Mouse (Mus musculus) neural tube, embryonic 15.5 days (tissue): Measurements from ENCODE around the gene Auts2. TPM values are rescaled to one million over a fixed set of nuclear protein-coding genes. Genes with fewer than 3 reads are reported as not detected.
A peak's percentile ranks its signal among the peaks of the same experiment; 100 is the strongest.

Experiments
- ATAC-seq: fragments of 200-750 bp; cut with Nextera tagmentation; 2 replicates; pipeline ENCODE4 v1.8.0; 2017; ENCODE audit warnings: mild to moderate bottlenecking, moderate TSS enrichment, moderate library complexity; ENCODE audit not compliant: low FRiP score
- H3K27ac ChIP-seq: fragments of 300-500 bp; sonication (generic); replicated peaks from 2 replicates; pipeline ENCODE4 v1.5.1; 2015; ENCODE audit warnings: mild to moderate bottlenecking, inconsistent platforms
- H3K27me3 ChIP-seq: fragments of 300-500 bp; sonication (generic); replicated peaks from 2 replicates; pipeline ENCODE4 v1.6.1; 2015; ENCODE audit warnings: inconsistent platforms
- H3K36me3 ChIP-seq: fragments of 300-500 bp; sonication (generic); 2 replicates; pipeline ENCODE4 v1.6.1; 2015; ENCODE audit warnings: inconsistent platforms
- H3K4me1 ChIP-seq: fragments of 300-500 bp; sonication (generic); 2 replicates; pipeline ENCODE4 v1.6.1; 2015; ENCODE audit warnings: inconsistent platforms
- H3K4me2 ChIP-seq: fragments of 300-500 bp; sonication (generic); 2 replicates; pipeline ENCODE4 v1.6.1; 2015; ENCODE audit warnings: inconsistent platforms, mild to moderate bottlenecking, moderate library complexity
- H3K4me3 ChIP-seq: fragments of 300-500 bp; sonication (generic); replicated peaks from 2 replicates; pipeline ENCODE4 v1.5.1; 2015; ENCODE audit warnings: mild to moderate bottlenecking, inconsistent platforms
- H3K9ac ChIP-seq: fragments of 300-500 bp; sonication (generic); replicated peaks from 2 replicates; pipeline ENCODE4 v1.6.1; 2015; ENCODE audit warnings: mild to moderate bottlenecking, inconsistent platforms
- H3K9me3 ChIP-seq: fragments of 300-500 bp; sonication (generic); replicated peaks from 2 replicates; pipeline ENCODE4 v1.6.1; 2016; ENCODE audit warnings: inconsistent platforms
- WGBS: fragments of 180-500 bp; shearing (Covaris S2); methylation state at CpG from one replicate; pipeline ENCODE4 v1.1.7; 2015; ENCODE audit warnings: mixed read lengths; 5-methylcytosine and 5-hydroxymethylcytosine counted together
- polyA plus RNA-seq: library from polyadenylated mRNA; unstranded; fragments of >200 nt; fragmentation: Nextera tagmentation; extraction: Ambion mirVana; gene quantifications from 2 replicates; pipeline ENCODE4 v1.2.1, GENCODE M21; 2015

The Auts2 gene
- polyA plus RNA-seq, 1 experiment from 2014 or later: 52.5 TPM

DNA sequence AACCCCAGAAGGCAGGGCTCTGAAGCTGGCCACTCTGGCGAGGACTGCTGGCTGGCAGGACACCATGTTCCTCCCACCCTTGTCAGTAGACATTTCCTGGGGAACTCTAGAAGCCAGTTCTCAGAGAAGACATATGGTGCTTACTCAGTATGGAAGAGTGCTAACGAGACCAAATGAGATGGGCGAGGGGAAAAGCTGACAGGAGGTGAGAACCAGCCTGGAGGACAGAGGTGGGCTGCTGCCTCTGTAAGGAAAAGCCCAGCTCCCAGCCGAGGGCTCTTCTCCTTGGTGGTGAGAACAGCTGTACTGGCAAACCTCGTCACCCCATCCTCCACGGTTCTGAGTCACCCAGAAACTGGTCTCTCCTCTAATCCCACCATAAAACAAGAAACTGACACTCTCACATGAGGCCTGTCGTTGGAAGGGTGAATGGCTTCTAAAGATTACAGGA is 729.8 kb downstream of the Auts2 start:
- Histone ChIP-seq H3K36me3 (no peaks in the 10 kb centered on the region), H3K4me1 (peaks cover 16% of the 10 kb centered on the region), H3K9me3 (no peaks in the 10 kb centered on the region), H3K27ac (no peak overlapping the region), H3K27me3 (0 out of 2 replicates have a peak, but pooled peaks cover 4% of the 10 kb centered on the region), H3K4me3 (no peak overlapping the region), H3K9ac (no peak overlapping the region), H3K4me2 (no peak overlapping the region)
- WGBS: 66% methylated on average over 7 of the region's 7 CpGs
- ATAC-seq: no peak

- no peak overlapping the region for H3K4me2 ChIP-seq
- H3K4me1 ChIP-seq: peaks cover 16% of the 10 kb centered on the region
- no peaks in the 10 kb centered on the region for H3K36me3 ChIP-seq
- H3K9ac ChIP-seq: no peak overlapping the region
- no peak overlapping the region for H3K27ac ChIP-seq
- H3K9me3 ChIP-seq: no peaks in the 10 kb centered on the region
- H3K4me3 ChIP-seq: no peak overlapping the region
- no peak for ATAC-seq
- 0 out of 2 replicates have a peak, but pooled peaks cover 4% of the 10 kb centered on the region for H3K27me3 ChIP-seq
- WGBS: 80% methylated on average over 10 of the region's 10 CpGs
Observed at GRCm38 (mm10) chr5:131812483-131813063, 730.6 kb downstream of the Auts2 start.

- ATAC-seq: no peak
- 91% methylated on average over 2 of the region's 2 CpGs for WGBS
Observed at GRCm38 (mm10) chr5:131806350-131806749, 736.8 kb downstream of the Auts2 start.

GRCm38 (mm10) chr5:131805277-131805676 is 737.9 kb downstream of the Auts2 start:
- Histone ChIP-seq H3K27ac (0 out of 2 replicates have a peak overlapping the region, but pooled peaks have one; percentile 1), H3K4me1 (peaks cover 29% of the 10 kb centered on the region), H3K9me3 (no peaks in the 10 kb centered on the region), H3K4me2 (no peak overlapping the region), H3K4me3 (no peak overlapping the region), H3K36me3 (no peaks in the 10 kb centered on the region), H3K27me3 (no peaks in the 10 kb centered on the region), H3K9ac (no peak overlapping the region)
- no peak for ATAC-seq
- WGBS: 71% methylated on average over 4 of the region's 4 CpGs

More at GRCm38 (mm10) chr5:131806350-131806749, 736.8 kb downstream of the Auts2 start:
- Histone ChIP-seq H3K4me3 (no peak overlapping the region), H3K4me1 (peaks cover 23% of the 10 kb centered on the region), H3K27ac (no peak overlapping the region), H3K9me3 (no peaks in the 10 kb centered on the region), H3K4me2 (no peak overlapping the region), H3K9ac (no peak overlapping the region), H3K36me3 (no peaks in the 10 kb centered on the region), H3K27me3 (no peaks in the 10 kb centered on the region)

DNA sequence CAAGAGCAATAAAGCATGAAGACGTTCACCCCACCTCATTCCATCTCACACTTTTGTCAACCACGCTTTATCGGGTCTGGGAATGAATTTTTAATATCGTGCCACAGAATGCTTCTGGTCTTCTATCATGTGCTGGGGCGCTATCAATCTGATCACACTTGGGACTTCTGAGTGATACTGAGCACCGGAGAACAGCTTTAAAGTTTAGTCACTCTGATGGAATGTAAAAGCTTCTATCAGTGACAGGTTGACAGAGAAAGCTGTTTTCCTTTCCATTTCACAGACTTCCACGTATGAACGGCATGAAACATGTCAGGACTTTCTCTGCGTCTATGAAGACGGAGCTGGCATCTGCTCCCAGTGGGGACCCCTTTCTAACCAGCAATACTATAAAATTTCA is 739.5 kb downstream of the Auts2 start:
- no peak for ATAC-seq
- Histone ChIP-seq H3K27me3 (no peaks in the 10 kb centered on the region), H3K36me3 (no peaks in the 10 kb centered on the region), H3K9me3 (no peaks in the 10 kb centered on the region), H3K4me3 (no peak overlapping the region), H3K27ac (peak overlapping the region; percentile 60; the same call in 1 of the 2 replicates), H3K4me1 (peaks cover 31% of the 10 kb centered on the region), H3K9ac (no peak overlapping the region), H3K4me2 (no peak overlapping the region)
- WGBS: 52% methylated on average over 10 of the region's 10 CpGs

- H3K9ac ChIP-seq: no peak overlapping the region
- no peak overlapping the region for H3K4me2 ChIP-seq
- H3K27me3 ChIP-seq: no peaks in the 10 kb centered on the region
- H3K4me3 ChIP-seq: no peak overlapping the region
- no peaks in the 10 kb centered on the region for H3K9me3 ChIP-seq
- peak overlapping the region; percentile 60 for H3K27ac ChIP-seq
- H3K36me3 ChIP-seq: no peaks in the 10 kb centered on the region
- 22% methylated on average over 6 of the region's 6 CpGs for WGBS
- ATAC-seq: no peak
- H3K4me1 ChIP-seq: peaks cover 35% of the 10 kb centered on the region
Observed at GRCm38 (mm10) chr5:131802340-131803036, 740.7 kb downstream of the Auts2 start.

- Histone ChIP-seq H3K4me1 (peaks cover 35% of the 10 kb centered on the region), H3K4me2 (no peak overlapping the region), H3K9me3 (no peaks in the 10 kb centered on the region), H3K27ac (peak overlapping the region; percentile 60; the same call in 1 of the 2 replicates), H3K27me3 (no peaks in the 10 kb centered on the region), H3K4me3 (no peak overlapping the region), H3K9ac (no peak overlapping the region), H3K36me3 (no peaks in the 10 kb centered on the region)
- no peak for ATAC-seq
- 33% methylated on average over 6 of the region's 6 CpGs for WGBS
Observed at GRCm38 (mm10) chr5:131801924-131802323, 741.2 kb downstream of the Auts2 start.

DNA sequence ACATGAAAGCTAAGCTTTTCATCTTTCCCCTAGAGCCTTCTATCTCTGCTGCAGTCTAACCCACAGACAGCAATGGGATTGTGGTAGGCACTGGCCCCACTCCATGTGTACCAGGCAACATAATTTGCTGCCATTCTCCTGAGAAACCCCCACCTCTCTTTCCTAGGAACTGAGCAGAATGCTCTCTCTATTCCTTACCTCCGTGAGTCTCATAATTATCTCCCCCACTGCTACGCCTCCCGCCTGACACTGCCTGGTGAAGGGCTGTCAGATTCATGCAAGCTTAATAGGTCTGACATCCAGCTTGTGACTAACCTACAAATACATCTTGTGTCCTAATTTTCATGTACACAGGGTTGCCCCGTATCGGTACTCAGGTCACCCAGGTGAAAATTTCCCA is 744.8 kb downstream of the Auts2 start:
- no peak overlapping the region for H3K4me3 ChIP-seq
- H3K9me3 ChIP-seq: no peaks in the 10 kb centered on the region
- no peaks in the 10 kb centered on the region for H3K27me3 ChIP-seq
- H3K36me3 ChIP-seq: no peaks in the 10 kb centered on the region
- no peak for ATAC-seq
- no peak overlapping the region for H3K27ac ChIP-seq
- peaks cover 49% of the 10 kb centered on the region for H3K4me1 ChIP-seq
- 50% methylated on average over 5 of the region's 5 CpGs for WGBS
- no peak overlapping the region for H3K9ac ChIP-seq
- no peak overlapping the region for H3K4me2 ChIP-seq

DNA sequence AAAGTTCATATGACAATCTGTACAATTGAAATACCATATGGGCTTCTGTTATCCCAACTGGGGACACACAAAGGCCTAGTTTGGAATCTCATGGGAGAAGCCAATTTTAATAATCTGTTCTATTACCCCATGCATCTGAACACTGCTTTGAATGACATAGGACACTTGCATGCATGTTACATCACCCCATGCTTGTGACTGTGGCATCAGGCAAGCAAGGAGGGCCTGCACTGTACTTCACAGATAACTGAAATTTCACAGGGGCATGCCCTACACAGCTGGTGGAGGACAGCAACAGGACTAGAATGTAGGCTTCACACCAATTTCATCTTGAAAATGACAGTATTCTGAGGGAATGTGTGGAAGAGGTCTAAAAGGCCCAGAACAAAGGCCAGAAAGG is 746.1 kb downstream of the Auts2 start:
- H3K4me1 ChIP-seq: peaks cover 37% of the 10 kb centered on the region

GRCm38 (mm10) chr5:131794411-131795133 is 748.6 kb downstream of the Auts2 start:
- no peaks in the 10 kb centered on the region for H3K36me3 ChIP-seq
- H3K4me1 ChIP-seq: peaks cover 31% of the 10 kb centered on the region
- H3K4me3 ChIP-seq: no peak overlapping the region
- H3K9ac ChIP-seq: no peak overlapping the region
- ATAC-seq: peak; percentile 87
- H3K27ac ChIP-seq: peak overlapping the region; percentile 73
- WGBS: 24% methylated on average over 18 of the region's 18 CpGs
- peak overlapping the region; percentile 34 for H3K4me2 ChIP-seq
- no peaks in the 10 kb centered on the region for H3K27me3 ChIP-seq
- H3K9me3 ChIP-seq: no peaks in the 10 kb centered on the region

More for the DNA sequence above, 746.1 kb downstream of the Auts2 start:
- H3K27ac ChIP-seq: no peak overlapping the region
- no peaks in the 10 kb centered on the region for H3K9me3 ChIP-seq
- no peak overlapping the region for H3K4me3 ChIP-seq
- no peak overlapping the region for H3K4me2 ChIP-seq
- no peak overlapping the region for H3K9ac ChIP-seq
- H3K36me3 ChIP-seq: no peaks in the 10 kb centered on the region
- no peak for ATAC-seq
- H3K27me3 ChIP-seq: no peaks in the 10 kb centered on the region

DNA sequence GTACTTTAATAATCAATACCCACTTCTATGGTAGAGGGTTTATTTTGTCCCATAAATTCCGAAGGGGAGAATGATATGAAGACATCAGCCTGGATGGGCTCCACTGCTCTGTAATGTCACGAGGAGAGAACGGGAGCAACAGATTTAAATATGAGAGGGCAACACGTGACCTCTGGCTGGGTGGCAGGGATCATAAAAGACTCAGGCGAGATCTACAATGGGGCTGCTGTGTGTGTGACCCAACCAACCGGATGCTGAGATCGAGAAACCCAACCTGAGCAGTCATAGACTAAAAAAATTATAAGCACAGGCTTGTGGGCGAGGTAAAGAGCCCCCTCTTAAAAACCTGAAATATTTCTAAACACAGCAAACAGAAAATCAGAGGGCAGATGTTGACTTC is 753.5 kb downstream of the Auts2 start:
- 34% methylated on average over 8 of the region's 8 CpGs for WGBS

More for the DNA sequence above, 753.5 kb downstream of the Auts2 start:
- no peak for ATAC-seq
- no peak overlapping the region for H3K9ac ChIP-seq
- H3K36me3 ChIP-seq: no peaks in the 10 kb centered on the region
- no peak overlapping the region for H3K4me2 ChIP-seq
- no peaks in the 10 kb centered on the region for H3K9me3 ChIP-seq
- no peaks in the 10 kb centered on the region for H3K27me3 ChIP-seq
- no peak overlapping the region for H3K4me3 ChIP-seq
- peaks cover 33% of the 10 kb centered on the region for H3K4me1 ChIP-seq
- 0 out of 2 replicates have a peak overlapping the region, but pooled peaks have one; percentile 2 for H3K27ac ChIP-seq
